Mouse (Mus musculus): ENCODE measurements around the gene Itpr2.

- TF ChIP-seq GATA1 (IDR thresholded peaks at IDR 0.05; ENCODE audit: low read length) (no peak), TAL1 (IDR thresholded peaks at IDR 0.05; ENCODE audit: low read length) (no peak)
Measured at GRCm38 (mm10) chr6:146501316-146501865, 632 bp downstream of the Itpr2 start.
